Mouse (Mus musculus) c-Kit-positive CD71-positive TER-119-positive erythroid progenitor cells, embryonic 14.5 days (primary cell): ENCODE data around the gene Zfp92.
A peak's percentile ranks its signal among the peaks of the same experiment; 100 is the strongest.
"Not testable (repeated sequence)": the region's sequence is repeated elsewhere in the genome, so short reads cannot be mapped to it uniquely, and the experiment has no call there.

Experiments
- DNase-seq: peaks from one replicate; pipeline ENCODE4 v3.0.0-alpha.2; 2013; ENCODE audit warnings: low spot score

Zfp92 gene

DNA sequence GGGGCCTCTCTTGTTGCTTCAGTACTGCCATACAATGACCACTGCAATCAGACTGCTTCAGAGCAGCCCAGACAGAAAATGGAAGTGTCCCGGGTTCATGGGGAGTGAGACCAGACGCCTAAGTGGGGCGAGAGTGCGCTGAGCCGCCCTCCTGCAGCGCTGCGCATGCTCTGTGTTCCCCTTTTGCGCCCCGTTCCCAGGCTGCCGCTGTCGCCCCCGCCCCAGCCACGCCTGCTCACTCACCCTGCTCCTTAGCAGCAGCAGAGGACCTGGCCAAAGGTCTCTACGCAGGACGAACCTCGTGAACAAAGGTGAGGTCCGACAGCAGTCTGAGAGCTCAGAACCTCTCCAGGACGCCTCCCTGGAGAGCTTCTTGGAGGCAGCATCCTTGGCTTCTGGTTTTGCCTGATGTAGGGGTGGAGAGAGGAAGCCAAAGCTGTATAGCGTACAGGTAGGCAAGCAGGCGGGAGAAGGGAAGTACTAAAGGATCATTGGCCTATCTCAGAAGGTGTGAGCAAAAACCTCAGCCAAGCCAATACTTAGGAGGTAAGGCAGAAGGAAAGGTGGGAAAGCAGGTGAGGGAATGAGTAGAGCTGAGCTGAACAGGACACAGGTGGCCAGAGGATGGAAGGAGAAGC, at the start of gene Zfp92:
Gene Zfp92, plus strand, starts transcription at position 217 of the 638 bp plus-strand sequence.
- DNase-seq = no peak

DNA sequence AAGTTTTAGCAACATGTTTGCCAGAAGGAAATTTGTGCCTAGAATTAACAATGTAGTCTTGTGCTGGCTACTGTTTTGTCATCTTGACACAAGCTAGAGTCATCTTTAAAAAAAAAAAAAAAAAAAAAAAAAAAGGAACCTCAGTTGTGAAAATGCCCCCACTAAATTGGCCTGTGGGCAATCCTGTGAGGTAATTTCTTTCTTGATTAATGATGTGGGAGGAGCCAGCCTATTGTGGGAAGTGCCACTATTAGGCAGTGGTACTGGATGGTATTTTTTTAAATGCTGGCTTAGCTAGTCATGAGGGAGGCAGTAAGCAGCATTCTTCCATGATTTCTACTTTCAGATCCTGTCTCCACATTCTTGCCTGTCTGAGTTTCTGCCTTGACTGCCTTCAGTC, 47.6 kb upstream of the Zfp92 start:
- DNase-seq = no peak

DNA sequence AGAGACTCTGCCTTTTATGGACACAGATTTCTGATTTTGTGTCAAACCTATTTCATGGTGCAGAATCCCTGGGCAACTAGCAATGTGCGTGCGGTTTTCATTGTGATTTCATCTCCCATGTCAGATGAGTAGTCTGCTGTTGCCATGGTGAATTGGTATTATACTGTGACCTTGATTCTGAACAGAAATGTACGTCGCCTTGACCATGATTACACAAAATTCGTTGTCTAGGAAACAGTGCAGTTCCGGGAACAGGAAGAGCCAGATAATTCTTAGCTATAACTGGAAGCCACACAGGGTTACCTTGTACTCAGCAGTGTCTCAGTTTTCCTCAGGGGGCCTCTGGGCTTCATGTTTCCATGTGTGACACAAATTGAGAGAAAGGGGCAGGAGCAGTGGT, 26.5 kb upstream of the Zfp92 start:
- no peak for DNase-seq

DNA sequence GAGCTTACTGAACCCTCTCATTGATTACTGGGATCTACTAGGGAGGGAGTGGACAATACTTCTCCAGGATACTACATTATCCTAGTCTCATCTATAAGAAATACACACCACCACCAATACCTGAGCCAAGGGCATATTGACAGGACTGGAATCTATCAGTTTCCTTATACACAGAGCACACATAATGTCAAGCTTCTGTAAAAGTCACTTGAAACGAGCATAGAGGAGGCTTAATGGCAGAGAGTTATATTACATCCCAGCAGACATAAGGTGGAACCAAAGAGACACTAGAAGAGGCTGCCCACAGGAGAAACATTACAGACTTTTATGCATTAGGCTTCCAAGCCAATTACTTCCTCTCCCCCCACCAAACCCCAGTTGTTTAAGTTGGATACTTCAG, 26.0 kb upstream of the Zfp92 start:
- no peak for DNase-seq

DNA sequence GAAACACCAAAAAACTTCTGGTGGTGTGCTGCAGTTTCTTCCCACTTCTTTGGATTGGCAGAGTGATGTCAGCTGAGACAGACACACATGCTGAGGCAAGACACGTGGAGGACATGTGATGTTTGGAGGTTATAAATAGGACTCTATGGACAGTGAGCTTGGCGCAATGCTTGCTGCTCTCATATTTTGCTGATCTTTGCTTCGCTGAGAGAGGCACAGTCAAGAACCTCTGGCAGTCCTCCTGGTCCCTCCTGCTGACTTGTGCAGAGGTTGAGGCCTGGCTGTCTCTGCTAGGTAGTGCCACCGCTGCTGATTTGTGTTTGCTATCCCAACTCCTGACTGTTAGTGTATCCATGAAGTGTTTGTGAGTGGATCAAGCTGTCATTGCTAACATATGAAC, 19.4 kb upstream of the Zfp92 start:
- no peak for DNase-seq

DNA sequence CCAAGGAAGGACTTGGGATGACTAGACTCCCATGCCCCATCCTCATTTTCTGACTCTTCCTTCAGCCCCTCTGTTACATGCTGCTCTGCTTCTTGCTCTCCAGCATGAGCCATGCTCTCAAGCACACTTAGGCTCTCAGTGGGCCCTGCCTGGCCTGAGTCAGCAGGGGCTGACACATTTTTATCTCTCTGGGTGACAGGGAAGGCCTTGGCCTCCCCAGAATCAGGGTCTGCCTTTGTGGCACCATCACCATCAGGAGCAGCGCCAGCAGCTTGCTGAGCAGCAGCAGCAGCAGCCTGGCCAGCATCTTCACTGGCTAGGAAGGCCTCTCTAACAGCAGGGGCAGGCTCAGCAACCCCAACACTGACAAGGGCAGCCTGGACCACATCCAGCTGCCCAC, 14.4 kb upstream of the Zfp92 start:
- DNase-seq = no peak

DNA sequence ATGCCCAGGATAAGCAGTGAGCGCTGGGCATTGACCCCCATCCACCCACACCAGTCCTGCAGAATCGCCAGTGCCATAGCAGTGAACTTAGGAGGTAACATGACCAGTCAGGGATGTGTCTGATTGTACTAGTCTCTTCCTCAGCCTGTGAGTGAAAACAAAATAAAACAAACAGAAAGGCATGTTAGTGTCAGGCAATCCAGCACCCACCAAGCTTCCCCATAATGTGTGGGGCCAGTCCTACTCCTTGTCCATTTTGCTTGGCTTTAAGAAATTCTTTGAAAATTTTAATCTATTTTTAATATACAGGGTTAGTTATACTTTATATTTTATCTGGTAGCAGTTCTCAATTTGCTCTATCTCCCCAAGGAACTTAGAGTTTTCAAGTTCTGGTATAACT, 12.3 kb upstream of the Zfp92 start, which contains the start of gene Gm18336:
Gene Gm18336, minus strand, starts transcription at position 101 of the 400 bp plus-strand sequence.
- DNase-seq = not testable (repeated sequence)

DNA sequence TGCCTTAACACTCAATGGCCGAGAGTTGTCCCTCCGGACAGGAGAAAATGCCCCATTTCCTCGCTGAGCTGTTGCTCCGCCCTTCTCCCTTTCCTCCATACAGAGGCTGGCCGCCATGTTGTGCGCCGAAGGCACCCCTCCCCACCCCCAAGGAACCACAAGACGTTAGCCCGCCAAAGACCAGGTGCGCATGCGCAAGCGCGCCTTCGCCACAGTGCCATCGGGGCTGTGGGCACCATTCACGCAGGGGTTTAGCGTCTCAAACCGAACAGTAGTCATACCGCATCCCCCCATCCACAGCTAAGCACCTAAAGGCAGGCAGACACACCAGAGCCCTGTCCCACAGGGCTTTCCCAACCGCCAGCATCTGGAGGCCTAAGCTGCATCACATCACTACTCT, 9.9 kb upstream of the Zfp92 start:
- DNase-seq = no peak

DNA sequence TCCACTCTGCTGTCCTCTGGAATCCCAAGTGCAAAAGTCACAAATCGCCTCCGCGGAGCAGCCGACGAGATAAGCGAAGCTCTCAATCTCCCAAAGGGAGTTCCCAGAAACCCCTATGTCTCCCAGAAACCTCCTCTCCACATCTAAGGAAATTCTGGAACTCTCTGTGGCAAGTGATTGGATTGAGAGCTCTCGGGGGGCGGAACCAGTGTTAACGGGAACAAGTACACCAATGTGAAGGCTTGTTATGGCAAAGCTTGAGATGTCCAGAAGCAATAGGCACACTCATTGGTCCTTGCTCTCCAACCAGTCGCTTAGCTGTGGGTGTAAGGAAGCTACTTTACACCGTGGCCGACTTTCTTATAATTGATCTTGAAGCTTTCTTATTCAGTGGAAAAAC, 9.3 kb upstream of the Zfp92 start:
- DNase-seq = no peak

DNA sequence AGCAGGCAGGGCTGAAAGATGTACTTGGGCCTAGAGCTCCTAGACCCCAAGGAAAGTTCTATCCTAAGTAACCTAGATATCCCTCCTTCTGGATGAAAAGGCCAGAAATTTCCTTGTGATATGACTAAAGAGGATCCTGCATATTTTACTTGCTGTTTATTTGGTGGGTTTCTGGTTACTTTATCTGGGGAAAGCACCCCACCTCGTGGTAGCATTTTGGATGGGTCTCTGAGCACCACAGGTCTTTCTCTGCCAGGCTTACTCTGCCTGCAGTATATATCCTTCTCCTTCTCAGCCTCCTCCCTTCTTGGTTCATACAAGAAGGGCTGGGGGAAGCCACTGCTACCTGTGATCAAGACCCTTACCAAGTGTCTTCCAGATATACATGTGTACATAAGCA, 1.9 kb downstream of the Zfp92 start:
- DNase-seq = no peak

DNA sequence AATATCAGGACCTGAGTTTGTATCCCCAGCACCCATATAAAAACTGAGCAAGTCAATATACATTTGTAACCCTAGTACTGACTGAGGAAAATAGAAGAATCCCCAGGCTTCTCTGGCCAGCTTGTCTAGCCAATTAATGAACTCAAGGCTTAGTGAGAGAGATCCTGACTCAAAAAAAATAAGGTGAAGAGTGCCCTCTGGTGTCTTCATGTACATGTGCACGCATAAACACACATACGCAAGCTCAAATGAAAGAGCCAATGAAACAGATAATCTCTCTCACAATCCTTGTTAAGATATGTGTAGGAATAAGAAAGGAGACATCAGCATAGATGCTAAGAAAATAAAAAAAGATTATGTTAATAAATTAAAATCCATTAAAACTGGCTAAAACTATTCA, 19.1 kb downstream of the Zfp92 start:
- no peak for DNase-seq

DNA sequence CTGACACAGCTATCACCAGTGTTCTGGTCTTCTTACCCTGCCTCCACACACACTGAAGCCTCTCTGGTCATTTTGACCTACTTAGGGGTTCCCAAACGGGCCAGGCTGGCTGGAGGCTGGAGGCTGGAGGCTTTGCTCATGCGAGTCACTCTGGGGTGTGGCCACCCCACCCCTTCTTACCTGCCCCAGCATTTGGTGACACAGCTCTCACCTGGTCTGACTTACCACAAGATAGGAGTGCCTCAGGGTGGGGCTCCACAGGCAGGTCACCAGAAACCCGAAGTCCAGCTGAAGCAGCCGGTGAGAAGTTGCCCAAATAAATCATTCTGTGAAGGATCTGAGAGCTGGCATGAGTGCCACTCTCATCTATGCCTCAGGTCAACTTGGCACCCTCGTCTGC, 22.0 kb downstream of the Zfp92 start:
- no peak for DNase-seq

DNA sequence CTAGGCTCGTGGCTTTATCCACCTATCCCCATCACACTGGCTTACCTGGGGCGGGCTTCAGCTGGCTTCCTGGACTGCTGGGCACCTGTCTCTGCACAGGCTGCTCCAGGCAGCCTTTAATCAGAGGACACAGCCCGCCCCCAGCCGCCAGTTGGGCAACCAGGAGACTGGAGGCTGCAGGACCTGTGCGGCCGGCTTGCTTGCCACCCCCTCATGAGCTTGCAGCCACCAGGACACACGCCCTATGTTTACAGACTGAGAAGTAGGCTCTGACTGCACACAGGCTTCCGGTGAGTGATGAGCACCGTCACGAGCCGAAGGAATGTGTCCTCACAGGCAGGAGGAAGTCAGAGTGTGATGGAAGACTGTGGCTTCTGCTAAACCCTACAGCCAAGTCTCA, 24.4 kb downstream of the Zfp92 start, which contains the start of gene Trex2:
Gene Trex2, minus strand, starts transcription at position 93 of the 400 bp plus-strand sequence.
- no peak for DNase-seq

DNA sequence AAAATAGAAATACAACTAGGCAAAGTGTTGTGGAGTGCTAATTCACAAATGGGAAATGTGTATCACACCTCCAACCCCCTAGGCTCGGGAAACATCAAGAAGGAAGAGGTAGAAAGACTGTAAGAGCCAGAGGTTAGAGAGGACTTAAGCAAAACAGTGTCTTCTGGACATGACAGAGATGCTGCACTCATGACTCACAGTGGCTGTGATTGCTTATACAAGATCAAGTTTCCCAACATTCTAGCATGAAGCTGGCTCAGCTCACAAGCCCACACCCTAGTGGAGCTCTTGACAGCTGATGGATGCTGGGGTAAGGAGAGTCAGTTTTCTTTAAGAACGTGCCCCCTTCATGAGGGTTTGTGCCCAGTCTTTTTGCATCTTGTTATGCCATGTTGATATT, 30.5 kb downstream of the Zfp92 start:
- no peak for DNase-seq

DNA sequence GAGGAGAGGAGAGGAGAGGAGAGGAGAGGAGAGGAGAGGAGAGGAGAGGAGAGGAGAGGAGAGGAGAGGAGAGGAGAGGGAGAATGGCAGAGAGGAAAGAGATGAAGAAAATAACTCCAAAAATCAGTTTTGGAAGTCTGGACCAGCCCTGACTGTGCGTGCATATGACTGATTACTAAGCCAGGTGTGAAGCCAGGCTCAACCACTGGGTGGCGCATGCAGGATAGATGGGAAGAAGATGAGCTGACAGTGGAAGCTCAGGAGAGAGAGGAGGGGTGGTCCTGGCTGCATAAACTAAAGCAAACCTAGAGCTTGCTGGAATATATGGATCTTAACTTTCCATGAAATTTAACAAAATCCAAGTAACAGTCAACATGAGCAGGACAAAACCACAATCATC, 41.1 kb downstream of the Zfp92 start:
- peak; percentile 38 for DNase-seq

DNA sequence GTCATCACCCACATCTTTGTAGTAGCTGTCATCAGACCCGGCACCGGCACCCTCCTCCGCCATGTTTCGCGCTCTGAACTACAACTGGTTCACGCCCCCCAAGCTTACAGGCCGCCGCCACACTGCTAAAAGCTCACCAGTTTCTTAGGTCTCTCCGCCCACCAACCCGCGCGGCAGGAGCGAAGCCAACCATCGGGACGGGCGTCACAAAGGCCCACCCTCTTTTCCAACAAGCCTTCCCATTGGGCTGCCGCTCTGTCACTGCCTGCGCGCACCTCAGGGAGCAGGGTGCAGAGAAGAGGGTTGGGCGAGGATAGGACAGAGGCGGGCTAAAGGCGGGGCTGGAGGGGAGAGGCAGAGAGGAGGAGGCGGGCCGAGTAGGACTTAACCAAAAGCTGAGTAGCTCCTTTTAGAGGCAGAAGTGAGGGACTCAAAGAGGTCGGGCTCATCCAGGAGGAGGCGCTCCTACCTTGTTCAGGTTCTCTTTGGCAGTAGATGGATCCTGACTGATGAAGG, 48.0 kb downstream of the Zfp92 start, which contains the start of gene Haus7:
Gene Haus7, minus strand, starts transcription at position 168 of the 516 bp plus-strand sequence.
- peak; percentile 87 for DNase-seq

DNA sequence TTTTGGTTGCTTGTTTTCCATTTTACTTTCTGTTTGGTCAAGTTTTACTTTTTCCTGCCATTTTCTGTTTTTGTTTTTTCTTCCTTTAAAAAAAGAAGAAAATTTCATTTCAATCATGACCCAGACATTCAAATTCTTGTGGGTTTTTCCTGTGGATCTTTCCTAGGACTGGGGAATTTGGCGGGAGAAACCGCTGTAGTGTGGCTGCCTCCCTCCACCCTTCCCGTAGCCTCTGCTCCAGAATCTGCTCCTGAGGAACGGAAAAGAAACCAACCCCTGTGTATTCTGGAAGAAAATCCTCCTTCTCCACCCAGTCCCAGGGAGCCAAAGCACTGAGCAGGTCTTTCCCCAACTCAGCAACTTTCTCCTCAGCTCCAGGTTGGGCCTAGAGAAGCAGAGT, 49.9 kb downstream of the Zfp92 start:
- DNase-seq = no peak

DNA sequence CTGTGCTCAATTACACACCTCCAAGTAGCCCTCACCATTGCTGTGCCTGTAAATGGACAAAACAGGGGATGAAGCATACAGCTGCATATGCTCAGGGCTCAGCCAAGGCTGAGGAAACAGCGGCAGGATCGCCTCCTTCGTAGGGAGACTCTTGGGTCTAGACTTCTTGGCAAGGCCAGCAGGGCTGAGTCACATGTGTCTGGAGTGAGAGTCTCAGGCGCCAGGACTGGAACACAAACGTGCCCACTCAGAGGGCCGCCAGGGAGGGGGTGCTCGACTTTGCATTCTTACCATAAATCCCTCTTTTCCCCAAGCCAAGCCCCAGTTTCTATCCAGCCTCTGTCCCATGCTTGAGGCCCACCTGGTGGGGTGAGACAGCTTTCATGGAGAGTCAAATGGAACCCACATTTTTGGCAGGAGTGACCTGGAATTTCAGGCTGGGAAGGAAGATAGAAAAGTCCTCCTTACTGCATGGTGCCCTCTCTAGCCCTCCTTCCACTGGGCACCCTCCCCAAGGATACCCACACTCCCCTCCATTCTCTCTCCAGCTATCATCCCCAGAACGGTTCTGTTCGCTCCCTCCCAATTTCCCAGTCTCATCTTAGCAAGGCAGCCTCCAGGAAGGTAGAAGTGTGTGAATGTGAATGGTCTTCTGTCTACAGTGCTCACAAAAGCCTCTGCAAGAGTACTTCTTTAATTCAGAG, 54.7 kb downstream of the Zfp92 start:
- DNase-seq = no peak

DNA sequence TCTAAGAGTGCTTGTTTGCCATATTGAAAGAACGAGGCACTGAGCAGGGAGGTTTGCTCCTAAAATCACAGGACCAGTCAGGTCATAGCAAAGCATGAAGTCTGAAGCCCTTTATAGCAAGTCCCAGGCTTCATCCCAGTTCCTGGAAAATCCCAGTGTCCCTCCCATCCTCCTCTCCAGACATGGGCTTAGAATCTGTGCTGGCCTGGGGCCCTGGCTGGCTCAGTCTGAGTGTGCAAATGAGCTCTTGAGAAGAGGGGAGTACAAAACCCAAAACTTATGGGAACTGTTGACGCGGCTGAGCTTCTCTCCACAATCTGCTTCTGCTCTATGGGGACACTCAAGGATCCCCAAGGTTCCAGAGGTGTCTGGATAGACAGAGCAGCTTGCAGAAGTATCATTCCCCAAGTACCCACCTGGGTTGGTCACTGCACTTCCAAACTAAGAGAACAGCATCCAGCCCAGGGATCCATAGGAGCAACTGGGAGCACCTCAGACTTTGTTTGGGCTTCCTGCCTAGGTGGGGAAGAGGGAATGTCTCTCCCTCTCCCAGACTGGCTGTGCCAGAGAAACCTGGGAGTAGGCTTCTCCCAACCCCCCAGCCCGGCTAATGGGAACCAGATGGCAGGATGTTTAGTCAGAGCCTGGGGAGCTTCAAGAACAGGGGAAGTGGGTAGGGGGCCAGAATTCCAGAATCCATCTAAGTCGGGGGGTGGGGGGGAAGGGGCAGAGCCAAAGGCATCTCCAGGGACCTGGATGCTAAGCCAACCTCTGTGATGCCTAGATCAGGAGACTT, 56.7 kb downstream of the Zfp92 start:
- DNase-seq = no peak

DNA sequence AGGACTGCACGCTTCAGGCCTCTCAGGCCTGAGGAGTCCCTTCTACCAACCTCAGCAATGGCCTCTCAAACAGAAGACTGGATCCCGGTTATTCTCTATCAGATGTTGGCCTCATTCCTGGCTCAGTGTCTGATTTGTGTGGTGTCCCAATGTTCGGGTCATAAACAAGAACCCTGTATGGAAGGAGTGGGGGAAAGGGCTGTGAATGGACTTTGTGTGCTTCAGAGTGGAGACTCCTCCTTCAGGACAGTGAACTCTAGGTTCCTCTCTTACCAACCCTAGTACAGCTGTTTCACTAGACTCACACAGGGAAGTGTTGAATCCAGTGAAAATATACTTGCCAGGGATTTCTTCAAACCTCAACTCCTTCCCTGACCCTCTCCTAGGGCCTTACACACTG, 57.4 kb downstream of the Zfp92 start:
- no peak for DNase-seq

DNA sequence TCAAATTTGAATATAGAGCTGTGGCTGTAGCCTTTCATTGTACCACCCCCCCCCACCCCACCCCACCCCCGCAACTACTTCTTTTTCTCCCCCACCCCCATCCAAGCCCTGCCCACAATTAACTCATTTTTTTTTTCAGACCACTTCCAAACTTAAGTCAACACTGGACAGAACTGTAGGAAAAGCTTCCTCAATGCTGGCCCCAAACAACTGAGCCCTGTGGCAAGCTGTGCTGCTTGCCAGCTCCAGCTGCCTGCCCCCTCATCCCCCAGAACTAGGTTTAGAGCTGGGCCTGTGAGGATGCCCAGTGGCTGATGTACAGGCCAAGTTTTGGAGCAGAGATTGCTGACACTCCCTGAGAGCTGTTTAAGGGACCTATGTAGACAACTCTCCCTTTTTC, 57.9 kb downstream of the Zfp92 start:
- no peak for DNase-seq

DNA sequence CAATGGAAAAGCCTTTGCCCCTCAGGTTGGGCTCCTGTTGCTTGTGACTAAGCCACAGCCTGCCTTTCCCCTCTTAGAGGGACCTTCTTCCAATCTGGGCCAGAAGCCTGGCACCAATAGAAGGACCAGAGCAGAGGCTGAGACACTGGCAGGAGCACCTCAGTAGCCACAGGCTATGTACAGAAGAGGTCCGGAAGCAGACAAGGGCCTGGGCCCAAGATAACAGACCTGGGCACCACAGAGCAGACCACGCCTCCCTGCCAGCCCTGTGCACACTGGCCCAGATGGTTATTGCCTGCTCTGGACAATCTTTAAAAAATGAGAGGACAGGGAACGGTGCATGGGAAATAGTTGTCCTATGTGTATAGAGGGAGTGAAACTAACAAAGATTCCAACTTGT, 60.9 kb downstream of the Zfp92 start:
- no peak for DNase-seq
